ENCODE assay signal across 29 mouse cellular contexts in the genomic region with DNA sequence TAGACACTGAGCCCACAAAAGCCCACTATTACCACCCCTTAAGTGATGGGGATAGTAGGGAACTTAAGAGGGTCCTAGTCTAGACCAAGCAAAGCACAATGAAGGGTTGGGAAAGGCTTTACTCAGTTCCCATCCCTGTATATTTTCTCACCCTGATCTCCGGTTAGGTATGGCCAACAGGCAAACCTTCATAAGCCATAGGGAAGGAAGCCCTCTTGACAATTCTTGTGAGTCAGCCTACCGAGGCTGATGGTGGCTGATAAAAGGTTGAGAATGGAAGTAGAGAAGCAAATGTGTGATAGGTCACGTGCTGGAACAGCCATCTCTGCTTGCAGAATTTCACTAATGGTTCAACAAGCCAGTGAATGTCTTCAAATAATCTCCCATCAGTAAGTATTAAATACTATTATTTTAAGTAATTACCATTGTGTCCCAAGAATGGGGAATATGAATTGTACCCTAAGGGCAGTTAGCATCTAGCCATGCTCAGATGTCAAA. TPM values are rescaled to one million over a fixed set of nuclear protein-coding genes. Genes with fewer than 3 reads are reported as not detected.
DNase-seq lines count a peak whose midpoint lies in the region; ATAC-seq and TF ChIP-seq lines count a peak whose summit lies in the region.
"Had no signal": no experiment of that assay in that cellular context is flagged by ENCODE, and none has a peak within 500 bp of the region (broad histone marks: within the 10 kb centered on the region; RNA-seq: fewer than 3 reads in every experiment).

No protein-coding gene starts in this region.

- H3K9ac ChIP-seq in liver, embryonic 11.5 days (ENCODE audit: low read depth, low read length), result no peak overlapping the region
- no peak overlapping the region for H3K9ac ChIP-seq in liver, embryonic 12.5 days
- H3K9ac ChIP-seq in liver, postnatal 0 days (replicated peaks), result no peak overlapping the region
- H3K9ac ChIP-seq in forebrain, embryonic 13.5 days, result no peak overlapping the region
- H3K9ac ChIP-seq: forebrain, postnatal 0 days; intestine, embryonic 15.5 days; limb, embryonic 13.5 days; midbrain, embryonic 15.5 days; neural tube, embryonic 15.5 days had no signal

- TF ChIP-seq CTCF in liver, postnatal 0 days (IDR thresholded peaks at IDR 0.05; ENCODE audit: low read depth), result no peak

- no peaks in the 10 kb centered on the region for H3K27me3 ChIP-seq in liver, embryonic 11.5 days (replicated peaks; ENCODE audit: control insufficient read depth, insufficient read depth, low read length)
- no peaks in the 10 kb centered on the region for H3K27me3 ChIP-seq in liver, embryonic 12.5 days (replicated peaks)
- H3K27me3 ChIP-seq in liver, postnatal 0 days (ENCODE audit: insufficient read depth, low read length), result no peaks in the 10 kb centered on the region
- H3K27me3 ChIP-seq in forebrain, embryonic 13.5 days, result no peaks in the 10 kb centered on the region
- H3K27me3 ChIP-seq: intestine, embryonic 15.5 days; limb, embryonic 13.5 days; midbrain, embryonic 15.5 days; neural tube, embryonic 15.5 days had no signal

- peak overlapping the region; percentile 8 for H3K27ac ChIP-seq in liver, embryonic 11.5 days (ENCODE audit: low read depth, low read length)
- H3K27ac ChIP-seq in liver, embryonic 12.5 days, result peak overlapping the region; percentile 80
- H3K27ac ChIP-seq in liver, postnatal 0 days (ENCODE audit: low read depth), result peak overlapping the region; percentile 51
- H3K27ac ChIP-seq in forebrain, embryonic 13.5 days, result no peak overlapping the region
- H3K27ac ChIP-seq: hindbrain, postnatal 0 days; intestine, embryonic 15.5 days; layer of hippocampus, adult 2 months; left cerebral cortex, adult 2 months; limb, embryonic 13.5 days; macrophage; midbrain, embryonic 10.5 days; midbrain, embryonic 15.5 days; neural tube, embryonic 15.5 days had no signal

- TF ChIP-seq EP300 in liver, postnatal 0 days (IDR thresholded peaks at IDR 0.05; ENCODE audit: low read depth), result no peak

- ATAC-seq in liver, embryonic 11.5 days (replicated peaks; ENCODE audit: low FRiP score), result no peak
- 0 out of 2 replicates have a peak, but pooled peaks have one; percentile 3 for ATAC-seq in liver, embryonic 12.5 days
- ATAC-seq in liver, postnatal 0 days, result 0 out of 2 replicates have a peak, but pooled peaks have one; percentile 17
- no peak for ATAC-seq in forebrain, embryonic 13.5 days
- ATAC-seq: forebrain, postnatal 0 days; hindbrain, postnatal 0 days; intestine, embryonic 15.5 days; midbrain, embryonic 15.5 days; Patski had no signal

- 44% methylated on average over 3 of the region's 3 CpGs for WGBS in liver, embryonic 11.5 days
- WGBS in liver, embryonic 12.5 days (ENCODE audit: insufficient replicate concordance), result 29% methylated on average over 3 of the region's 3 CpGs
- 55% methylated on average over 3 of the region's 3 CpGs for WGBS in liver, postnatal 0 days (ENCODE audit: insufficient replicate concordance)
- 87% methylated on average over 3 of the region's 3 CpGs for WGBS in forebrain, embryonic 13.5 days

- no peak overlapping the region for H3K4me3 ChIP-seq in liver, embryonic 11.5 days (ENCODE audit: low read depth, low read length)
- H3K4me3 ChIP-seq in liver, embryonic 12.5 days, result no peak overlapping the region
- no peak overlapping the region for H3K4me3 ChIP-seq in liver, postnatal 0 days (ENCODE audit: low read depth, low read length)
- no peak overlapping the region for H3K4me3 ChIP-seq in forebrain, embryonic 13.5 days
- H3K4me3 ChIP-seq: erythroblast, embryonic 14.5 days; intestine, embryonic 15.5 days; layer of hippocampus, adult 2 months; left cerebral cortex, adult 2 months; limb, embryonic 13.5 days; midbrain, embryonic 10.5 days; midbrain, embryonic 15.5 days; neural tube, embryonic 15.5 days had no signal

- peak overlapping the region; percentile 4; the same call in 1 of the 2 replicates for H3K4me2 ChIP-seq in liver, embryonic 11.5 days
- peak overlapping the region; percentile 47 for H3K4me2 ChIP-seq in liver, embryonic 12.5 days
- no peak overlapping the region for H3K4me2 ChIP-seq in liver, postnatal 0 days (ENCODE audit: low read depth, low read length)
- H3K4me2 ChIP-seq in forebrain, embryonic 13.5 days, result no peak overlapping the region
- H3K4me2 ChIP-seq: intestine, embryonic 15.5 days; limb, embryonic 13.5 days; midbrain, embryonic 15.5 days; neural tube, embryonic 15.5 days had no signal

- H3K4me1 ChIP-seq in liver, embryonic 11.5 days (replicated peaks; ENCODE audit: control insufficient read depth, insufficient read depth, low read length), result peaks cover 29% of the 10 kb centered on the region
- peaks cover 54% of the 10 kb centered on the region for H3K4me1 ChIP-seq in liver, embryonic 12.5 days
- peaks cover 10% of the 10 kb centered on the region; the same call in 1 of the 2 replicates for H3K4me1 ChIP-seq in liver, postnatal 0 days (ENCODE audit: insufficient read depth)
- no peaks in the 10 kb centered on the region for H3K4me1 ChIP-seq in forebrain, embryonic 13.5 days
- H3K4me1 ChIP-seq: intestine, embryonic 15.5 days; limb, embryonic 13.5 days; midbrain, embryonic 10.5 days; midbrain, embryonic 15.5 days; neural tube, embryonic 15.5 days had no signal

- no peak for DNase-seq in liver, embryonic 11.5 days (ENCODE audit: low spot score)
- no peak for DNase-seq in liver
- DNase-seq in liver, postnatal 0 days, result no peak
- no peak for DNase-seq in T-cell, adult 2 months (ENCODE audit: low spot score)
- DNase-seq in retina, postnatal 1 day, result no peak
- DNase-seq: adrenal gland, postnatal 14 days; B cell, adult 2 months; cerebellum, adult 11-12 months; cerebellum, adult 9-11 months; forebrain, postnatal 0 days; kidney, adult 2 months; kidney, postnatal 36 days; lung, adult 2 months; lung, postnatal 10 days; thymus, adult 2 months; thymus, postnatal 36 days had no signal

- H3K36me3 ChIP-seq in liver, embryonic 11.5 days (ENCODE audit: control insufficient read depth, insufficient read depth, low read length), result no peaks in the 10 kb centered on the region
- no peaks in the 10 kb centered on the region for H3K36me3 ChIP-seq in liver, embryonic 12.5 days
- H3K36me3 ChIP-seq in liver, postnatal 0 days (replicated peaks; ENCODE audit: insufficient read depth, low read length), result no peaks in the 10 kb centered on the region
- H3K36me3 ChIP-seq in forebrain, embryonic 13.5 days (ENCODE audit: poor library complexity, severe bottlenecking), result no peaks in the 10 kb centered on the region
- H3K36me3 ChIP-seq: intestine, embryonic 15.5 days; limb, embryonic 13.5 days; midbrain, embryonic 10.5 days; midbrain, embryonic 15.5 days; neural tube, embryonic 15.5 days had no signal

- H3K9me3 ChIP-seq in liver, embryonic 11.5 days (ENCODE audit: control insufficient read depth, low read length), result no peaks in the 10 kb centered on the region
- no peaks in the 10 kb centered on the region for H3K9me3 ChIP-seq in liver, embryonic 12.5 days (replicated peaks)
- H3K9me3 ChIP-seq in liver, postnatal 0 days (ENCODE audit: low read length), result no peaks in the 10 kb centered on the region
- H3K9me3 ChIP-seq in forebrain, embryonic 13.5 days (replicated peaks), result no peaks in the 10 kb centered on the region
- H3K9me3 ChIP-seq: intestine, embryonic 15.5 days; limb, embryonic 13.5 days; midbrain, embryonic 10.5 days; midbrain, embryonic 15.5 days; neural tube, embryonic 15.5 days had no signal

RNA-seq across cellular contexts. Expression of a gene that starts 16.7 kb away (rescaled TPM):
- 1.9 and 2.2 TPM in 2 replicates for polyA plus RNA-seq in liver, embryonic 11.5 days (2014; fragmentation: Nextera tagmentation; extraction: Ambion mirVana)
- polyA plus RNA-seq in liver, embryonic 12.5 days (2016; fragmentation: Nextera tagmentation; extraction: Ambion mirVana), result 1.4 and 1.6 TPM in 2 replicates
- polyA plus RNA-seq in liver, postnatal 0 days (2015; fragmentation: Nextera tagmentation; extraction: Ambion mirVana), result 0.69 and 0.74 TPM in 2 replicates
- 1.3 and 1.8 TPM in 2 replicates for polyA plus RNA-seq in forebrain, embryonic 13.5 days (2015; fragmentation: Nextera tagmentation; extraction: Ambion mirVana)
- polyA plus RNA-seq: erythroblast, embryonic 14.5 days; Patski had no signal

Comparison
In these comparisons a context has a peak if more than half of its experiments do, and no peak if none do; other contexts are left out.
1. ATAC-seq: peak in liver, embryonic 12.5 days (single experiment) and liver, postnatal 0 days (single experiment); none in liver, embryonic 11.5 days (single experiment) and forebrain, embryonic 13.5 days (single experiment).
2. H3K4me2 ChIP-seq: peak in liver, embryonic 11.5 days (single experiment) and liver, embryonic 12.5 days (single experiment); none in liver, postnatal 0 days (single experiment) and forebrain, embryonic 13.5 days (single experiment).